Mouse (Mus musculus) c-Kit-negative CD71-positive TER-119-positive erythroid progenitor cells, embryonic 14.5 days (primary cell): ENCODE data around the gene Fbxw9.

ENCODE experiments used
- DNase-seq: peaks from one replicate; pipeline ENCODE4 v3.0.0-alpha.2; 2013; ENCODE audit warnings: low read depth, low spot score

Fbxw9 gene

DNA sequence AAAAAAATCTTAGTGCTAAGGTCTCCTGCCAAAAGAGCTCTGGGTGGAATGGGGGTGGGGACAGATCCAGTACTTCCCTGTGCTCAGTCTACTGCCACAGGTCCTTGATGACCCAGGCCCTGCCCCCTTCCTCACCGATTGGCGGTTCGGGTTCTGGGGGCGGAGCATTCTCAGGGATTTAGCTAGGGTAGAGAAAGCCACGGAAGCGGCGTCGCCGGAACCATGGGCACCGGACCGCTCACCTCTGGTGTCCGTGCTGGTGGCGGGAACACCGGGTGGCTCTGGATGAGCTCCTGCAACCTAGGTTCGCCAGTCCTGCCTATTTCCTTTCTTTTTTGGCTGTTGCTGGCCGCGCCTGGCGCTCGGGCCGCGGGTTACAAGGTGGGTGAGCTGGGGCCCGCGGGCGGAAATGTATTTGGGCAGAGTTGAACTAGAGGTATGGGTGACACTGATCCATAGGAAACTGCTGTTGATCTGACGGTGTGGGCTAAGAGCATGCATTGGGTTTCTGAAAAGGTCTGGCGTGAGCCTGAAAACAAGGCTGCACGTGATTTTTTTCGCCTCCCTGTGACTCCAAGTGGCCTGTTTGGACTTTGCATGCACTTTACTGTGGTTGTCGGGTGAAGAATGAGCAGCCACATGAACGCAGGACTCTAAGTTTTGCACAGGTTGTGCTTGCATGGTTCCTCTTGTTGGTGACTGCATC, 23.4 kb downstream of the Fbxw9 start, which contains the start of gene Man2b1:
Man2b1 (plus strand) TSS at position 163 of the 706 bp plus-strand sequence.
- DNase-seq = peak; percentile 65

GRCm38 (mm10) chr8:85084633-85085032, 24.8 kb downstream of the Fbxw9 start:
- DNase-seq = no peak

DNA sequence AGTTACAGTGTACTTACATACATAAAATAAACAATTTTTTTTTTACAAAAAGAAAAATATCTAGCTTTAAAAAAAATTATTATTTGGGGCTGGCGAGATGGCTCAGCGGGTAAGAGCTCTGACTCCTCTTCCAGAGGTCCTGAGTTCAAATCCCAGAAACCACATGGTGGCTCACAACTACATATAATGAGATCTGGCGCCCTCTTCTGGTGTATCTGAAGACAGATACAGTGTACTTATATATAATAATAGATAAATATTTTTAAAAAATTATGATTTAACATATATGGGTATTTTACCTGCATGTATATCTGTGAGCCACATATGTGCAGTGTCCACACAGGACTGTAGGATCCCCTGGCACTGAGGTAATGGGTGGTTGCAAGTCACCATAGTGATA, 26.4 kb downstream of the Fbxw9 start:
- DNase-seq = no peak

GRCm38 (mm10) chr8:85088771-85089170, 28.9 kb downstream of the Fbxw9 start:
- DNase-seq = no peak

- DNase-seq = no peak
These were observed 31.0 kb downstream of the Fbxw9 start for GRCm38 (mm10) chr8:85090856-85091255.

DNA sequence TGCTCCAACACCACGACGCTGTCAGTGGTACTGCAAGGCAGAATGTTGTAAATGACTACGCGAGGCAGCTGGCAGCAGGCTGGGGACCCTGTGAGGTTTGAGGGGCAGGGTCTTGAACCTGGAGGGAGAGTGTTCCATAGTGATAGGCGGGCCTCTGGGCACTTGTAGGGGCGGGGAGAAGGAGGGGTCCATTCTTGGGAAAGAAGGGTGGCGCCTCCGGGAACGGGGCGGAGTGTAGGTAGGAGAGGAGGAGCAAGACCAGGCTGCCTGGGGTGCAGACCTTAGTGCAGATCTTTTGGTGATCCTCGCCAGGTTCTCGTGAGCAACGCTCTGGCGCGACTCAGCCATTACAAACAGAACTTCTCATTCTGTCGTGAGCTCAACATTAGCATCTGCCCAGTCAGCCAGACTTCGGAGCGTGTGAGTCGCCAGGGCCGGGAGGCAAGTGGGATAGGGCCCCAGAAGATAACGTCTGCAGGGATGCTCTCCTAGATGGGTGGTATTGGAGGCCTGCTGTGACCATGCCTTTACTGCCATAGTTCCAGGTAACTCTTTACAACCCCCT, 31.8 kb downstream of the Fbxw9 start:
- DNase-seq = no peak

DNA sequence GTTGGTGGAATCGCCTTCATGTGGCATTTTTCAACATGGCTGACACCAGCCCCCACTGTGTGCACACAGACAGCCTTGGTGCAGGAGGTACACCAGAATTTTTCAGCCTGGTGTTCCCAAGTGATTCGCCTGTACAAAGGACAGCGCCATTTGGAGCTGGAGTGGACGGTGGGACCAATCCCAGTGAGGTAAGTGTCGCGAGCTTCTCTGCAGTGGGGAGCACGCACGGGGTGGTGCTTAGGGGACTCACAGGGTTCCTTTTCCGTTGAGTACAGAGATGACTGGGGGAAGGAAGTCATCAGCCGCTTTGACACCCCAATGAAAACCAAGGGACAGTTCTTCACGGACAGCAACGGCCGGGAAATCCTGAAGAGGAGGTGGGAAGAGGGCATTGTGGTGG, 35.2 kb downstream of the Fbxw9 start:
- no peak for DNase-seq

- DNase-seq = no peak
These were observed 35.7 kb downstream of the Fbxw9 start for GRCm38 (mm10) chr8:85095566-85095965.

DNA sequence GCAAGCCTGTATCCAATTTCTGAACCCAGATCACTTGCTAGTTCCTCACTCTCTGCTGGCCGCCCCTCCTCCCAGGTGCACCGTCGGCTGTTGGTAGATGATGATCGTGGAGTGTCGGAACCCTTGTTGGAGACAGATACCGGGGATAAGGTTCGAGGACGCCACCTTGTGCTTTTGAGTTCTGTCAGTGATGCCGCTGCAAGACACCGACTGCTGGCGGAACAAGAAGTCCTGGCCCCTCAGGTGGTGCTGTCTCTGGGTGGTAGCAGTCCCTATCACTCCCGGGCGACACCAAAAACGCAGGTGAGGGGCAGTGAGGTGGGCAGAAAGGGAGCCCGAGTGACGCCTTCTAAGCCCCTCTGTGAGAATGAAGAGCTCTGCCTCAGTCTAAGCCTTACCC, 36.3 kb downstream of the Fbxw9 start:
- no peak for DNase-seq

- no peak for DNase-seq
These were observed 37.0 kb downstream of the Fbxw9 start for GRCm38 (mm10) chr8:85096850-85097249.

DNA sequence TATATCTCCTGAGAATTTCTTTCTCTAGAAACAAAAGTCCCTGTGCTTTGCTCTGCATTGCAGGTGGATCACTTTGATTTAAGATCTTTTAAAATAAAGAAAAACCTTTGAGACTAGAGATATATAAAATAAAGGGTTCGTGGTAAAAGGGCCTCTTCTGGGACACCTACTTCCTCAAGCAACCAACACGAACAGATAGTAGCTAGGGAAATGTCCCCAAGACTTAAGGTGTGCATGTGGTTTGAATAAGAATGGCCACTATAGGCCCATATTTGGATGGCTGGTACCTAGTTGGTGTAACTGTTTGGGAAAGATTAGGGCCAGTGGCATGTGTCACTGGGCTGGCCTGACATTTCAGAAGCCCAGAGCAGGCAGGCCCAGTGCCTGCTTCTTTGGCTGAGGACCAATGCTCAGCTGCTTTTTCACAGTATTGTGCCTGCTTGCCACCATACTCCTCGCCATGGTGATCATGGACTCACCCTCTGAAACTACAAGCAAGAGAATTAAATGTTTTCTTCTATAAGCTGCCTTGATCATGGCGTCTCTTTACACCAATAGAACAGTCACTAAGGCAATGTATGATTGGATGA, 40.3 kb downstream of the Fbxw9 start:
- DNase-seq = no peak

DNA sequence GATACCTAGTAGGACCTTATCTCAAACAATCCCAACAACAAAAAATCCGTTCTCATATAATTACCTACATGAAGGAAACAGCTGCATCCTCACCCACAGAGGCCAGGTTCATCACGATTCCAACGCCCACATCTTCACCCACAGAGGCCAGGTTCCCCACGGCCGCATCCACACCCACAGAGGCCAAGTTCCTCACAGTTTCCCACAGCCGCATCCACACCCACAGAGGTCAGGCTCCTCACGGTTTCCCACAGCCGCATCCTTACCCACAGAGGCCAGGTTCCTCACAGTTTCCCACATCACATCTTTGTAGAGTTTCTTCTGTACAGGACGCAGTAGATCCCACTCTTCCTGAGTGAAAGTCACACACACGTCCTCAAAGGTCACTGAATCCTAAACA, 53.4 kb downstream of the Fbxw9 start:
- no peak for DNase-seq

DNA sequence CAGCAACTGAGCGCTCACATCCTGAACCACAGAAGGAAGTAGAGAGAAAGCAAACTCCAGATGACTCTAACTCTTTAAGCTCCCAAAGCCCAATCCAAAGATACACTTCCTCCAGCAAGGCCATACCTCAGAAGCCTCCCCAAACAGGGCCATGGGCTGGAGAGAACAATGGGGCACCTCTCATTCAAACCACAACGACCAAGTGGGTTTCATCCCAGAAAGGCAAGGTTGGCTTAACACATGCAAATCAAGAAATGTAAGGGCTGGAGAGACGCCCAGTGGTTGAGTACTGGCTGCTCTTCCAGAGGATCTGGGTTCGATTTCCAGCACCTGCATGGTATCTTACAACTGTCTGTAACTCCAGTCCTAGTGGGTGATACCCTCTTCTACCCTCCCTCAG, 55.6 kb downstream of the Fbxw9 start:
- no peak for DNase-seq
